Mouse (Mus musculus) erythroblast, embryonic 14.5 days (primary cell): Measurements from ENCODE around the gene Actb.

ENCODE experiments used
- GATA1 ChIP-seq: IDR thresholded peaks from 2 replicates; pipeline ENCODE4 v1.6.1; 2012; ENCODE audit warnings: low read length, inconsistent platforms, mixed read lengths
- TAL1 ChIP-seq: IDR thresholded peaks from 3 replicates; pipeline ENCODE4 v1.6.1; 2012; ENCODE audit warnings: low read length, inconsistent platforms, mixed read lengths

DNA sequence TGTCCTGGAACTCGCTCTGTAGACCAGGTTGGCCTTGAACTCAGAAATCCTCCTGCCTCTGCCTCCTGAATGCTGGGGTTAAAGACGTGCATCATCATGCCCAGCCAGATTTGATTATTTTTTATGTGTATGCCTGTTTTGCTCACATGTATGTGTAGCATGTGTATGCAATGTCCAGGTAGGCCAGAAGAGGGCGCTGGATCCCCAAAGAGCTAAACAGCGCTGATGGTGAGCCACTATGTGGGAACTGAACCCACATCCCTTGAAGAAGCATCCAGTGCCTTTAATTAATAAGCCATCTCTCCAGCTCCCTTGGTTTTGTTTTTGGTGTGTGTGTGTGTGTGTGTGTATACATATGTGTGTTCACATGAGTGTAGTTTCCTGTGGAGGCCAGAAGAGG, 50.1 kb downstream of the Actb start:
- TF ChIP-seq GATA1 (no peak), TAL1 (no peak)
